Mouse (Mus musculus): ENCODE measurements around the gene Rims1.

The Rims1 gene

DNA sequence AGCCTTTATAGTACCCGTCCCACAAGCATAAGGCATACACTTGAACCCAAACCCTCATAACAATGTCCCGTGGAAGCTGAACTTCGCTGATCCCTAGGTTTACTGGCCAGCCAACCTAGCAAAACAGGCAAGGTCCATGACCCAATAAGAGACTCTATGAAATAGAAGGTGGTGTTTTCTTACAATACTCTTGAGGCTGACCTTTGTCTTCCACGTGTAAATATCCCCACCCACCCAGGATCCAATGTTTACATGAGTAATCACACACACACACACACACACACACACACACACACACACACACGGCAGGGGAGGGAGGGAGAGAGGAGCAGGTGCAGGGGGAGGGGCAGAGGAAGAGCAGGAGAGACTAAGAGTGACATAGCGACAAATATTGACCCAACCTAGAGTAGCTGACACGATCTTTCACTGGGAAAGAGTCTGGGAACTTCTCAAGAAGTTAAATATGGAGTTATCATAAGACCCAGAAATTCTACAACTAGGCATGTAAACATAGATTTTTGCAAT, 217.9 kb downstream of the Rims1 start:
- no peak for DNase-seq (ENCODE audit: low read depth, low spot score)

GRCm38 (mm10) chr1:22585560-22585959, 220.2 kb downstream of the Rims1 start:
- no peak for DNase-seq (ENCODE audit: low read depth, low spot score)

GRCm38 (mm10) chr1:22579470-22579869, 226.3 kb downstream of the Rims1 start:
- DNase-seq (ENCODE audit: low read depth, low spot score): no peak

DNA sequence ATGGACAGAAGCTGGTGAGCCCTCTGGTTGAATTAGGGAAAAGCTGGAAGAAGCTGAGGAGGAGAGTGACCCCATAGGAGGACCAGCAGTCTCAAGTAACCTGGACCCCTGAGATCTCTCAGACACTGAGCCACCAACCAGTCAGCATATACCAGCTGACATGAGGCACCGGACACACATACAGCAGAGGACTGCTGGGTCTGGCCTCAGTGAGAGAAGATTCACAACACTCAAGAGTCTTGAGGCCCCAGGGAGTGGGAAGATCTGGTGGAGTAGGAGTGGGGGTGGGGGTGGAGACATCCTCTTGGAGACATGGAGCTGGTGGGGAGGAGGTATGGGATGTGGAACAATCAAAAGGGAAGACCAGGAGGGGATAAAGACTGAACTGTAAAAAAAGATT, 233.1 kb downstream of the Rims1 start:
- no peak for DNase-seq (ENCODE audit: low read depth, low spot score)

- DNase-seq (ENCODE audit: low read depth, low spot score): no peak
These were observed 259.5 kb downstream of the Rims1 start for GRCm38 (mm10) chr1:22546273-22546672.

- DNase-seq (ENCODE audit: low read depth, low spot score): no peak
These were observed 267.7 kb downstream of the Rims1 start for GRCm38 (mm10) chr1:22538129-22538528.

DNA sequence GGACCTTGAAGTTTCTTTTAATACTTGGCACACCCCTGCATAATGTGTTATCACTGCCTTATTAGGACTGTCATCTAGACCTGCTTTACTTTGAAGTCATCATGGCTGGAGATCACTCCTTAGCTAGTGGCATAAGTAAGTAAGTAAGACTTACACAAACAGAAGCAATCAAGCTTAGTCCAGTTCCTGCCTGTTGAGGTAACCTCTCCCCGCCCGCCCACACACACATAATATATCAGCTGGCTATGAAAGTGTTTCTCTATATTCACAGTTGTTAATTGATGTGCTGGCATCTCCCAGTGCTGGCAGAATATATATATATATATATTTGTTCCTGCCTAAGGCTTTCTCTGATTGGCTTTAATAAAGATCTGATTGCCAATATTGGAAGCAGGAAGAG, 269.0 kb downstream of the Rims1 start:
- no peak for DNase-seq (ENCODE audit: low read depth, low spot score)

DNA sequence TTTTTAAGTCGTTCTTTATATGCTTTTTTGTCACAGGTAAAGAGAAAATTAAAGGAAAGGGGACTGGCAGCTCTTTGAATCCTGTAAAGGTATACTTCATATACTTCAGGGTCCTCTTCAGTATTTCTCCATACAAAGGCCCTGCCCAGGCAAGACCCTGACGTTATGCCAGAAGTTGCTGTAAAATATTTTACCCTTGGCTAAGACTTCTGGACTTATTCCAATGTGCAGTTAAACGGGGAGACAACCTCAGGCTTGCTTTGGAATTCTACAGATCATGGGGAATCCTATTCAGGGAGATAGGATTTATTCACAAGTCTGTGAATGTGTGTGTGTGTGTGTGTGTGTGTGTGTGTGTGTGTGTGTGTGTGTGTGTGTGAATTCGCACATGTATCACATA, 270.7 kb downstream of the Rims1 start:
- no peak for DNase-seq (ENCODE audit: low read depth, low spot score)

- DNase-seq (ENCODE audit: low read depth, low spot score): no peak
These were observed 272.4 kb downstream of the Rims1 start for GRCm38 (mm10) chr1:22533146-22534096.

DNA sequence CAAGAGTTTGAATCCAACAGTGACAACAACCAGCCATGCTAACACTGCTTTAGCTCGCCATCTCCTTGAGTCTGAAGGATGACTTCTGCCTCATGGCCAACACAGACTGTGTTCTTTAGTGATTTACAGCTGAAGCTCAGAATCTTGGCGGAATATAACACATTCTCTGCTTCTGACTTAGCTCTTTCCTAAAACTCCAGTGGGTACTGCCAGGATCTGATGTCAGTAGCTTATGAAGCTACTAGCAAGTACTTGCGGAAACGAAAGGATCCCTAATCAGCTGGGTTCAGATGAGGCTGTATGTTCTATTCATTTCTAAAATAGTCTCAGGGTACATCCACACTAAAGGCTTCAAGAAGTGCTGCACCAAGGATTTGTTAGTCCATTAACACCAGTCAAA, 290.7 kb downstream of the Rims1 start:
- DNase-seq (ENCODE audit: low read depth, low spot score): no peak

DNA sequence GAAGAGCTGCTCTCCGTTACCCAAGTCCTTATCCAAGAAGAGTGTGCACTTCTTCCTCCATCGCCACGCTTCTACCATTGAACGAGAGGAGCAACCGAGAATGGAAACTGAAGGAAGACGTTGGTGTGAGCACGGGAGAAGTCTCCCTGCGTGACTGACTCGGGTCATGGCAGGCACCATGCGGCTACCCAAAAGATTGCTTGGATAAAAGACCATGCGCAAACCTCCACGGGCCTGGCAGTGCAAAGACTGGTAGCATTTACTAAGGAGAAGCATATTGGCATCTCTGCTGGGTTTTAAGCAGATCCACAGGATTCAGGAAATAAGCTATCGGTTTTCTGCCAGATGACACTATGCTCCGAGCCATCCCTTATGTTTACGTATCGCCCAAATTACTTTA, 293.4 kb downstream of the Rims1 start:
- DNase-seq (ENCODE audit: low read depth, low spot score): no peak

GRCm38 (mm10) chr1:22511614-22512013, 294.2 kb downstream of the Rims1 start:
- DNase-seq (ENCODE audit: low read depth, low spot score): no peak

DNA sequence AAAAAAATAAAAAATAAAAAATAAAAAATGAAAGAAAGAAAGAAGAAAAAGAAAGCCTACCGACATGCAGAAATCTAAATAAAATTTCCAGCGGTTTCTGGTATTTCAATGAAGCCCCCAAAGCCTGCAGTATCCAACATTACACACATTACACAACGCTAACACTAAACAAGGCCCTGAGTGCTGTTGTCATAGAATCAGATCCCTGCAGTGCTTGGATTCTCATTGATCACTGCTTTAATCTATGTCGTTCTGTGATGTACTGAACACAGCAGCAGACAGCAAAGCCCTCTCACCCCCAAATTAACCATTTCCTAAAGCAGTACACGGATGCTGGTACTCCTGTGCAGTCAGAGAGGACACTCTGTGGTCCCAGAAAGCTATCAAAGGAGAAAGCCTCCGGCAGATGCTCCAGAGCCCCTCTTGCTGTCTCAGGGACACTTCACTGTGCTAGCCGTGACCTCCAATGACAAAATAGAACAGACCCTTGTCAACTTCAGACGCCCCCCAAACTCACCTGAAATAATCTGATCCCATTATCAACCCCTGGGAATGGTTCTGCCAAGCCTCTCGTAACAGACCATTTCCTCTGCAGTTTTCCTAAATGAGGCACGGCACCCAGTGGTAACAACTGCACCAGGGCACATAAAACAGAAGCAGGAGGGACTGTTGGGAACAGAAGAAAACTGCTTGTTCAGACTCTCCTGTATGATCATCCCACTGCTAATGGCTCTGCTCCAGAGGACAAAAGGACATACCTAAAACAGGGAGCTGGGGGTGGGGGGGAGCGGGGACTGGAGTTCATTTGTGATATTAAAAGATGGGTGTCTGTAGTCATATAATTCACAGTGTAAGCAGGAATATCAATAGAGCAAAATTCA, 296.8 kb downstream of the Rims1 start:
- DNase-seq (ENCODE audit: low read depth, low spot score): no peak

DNA sequence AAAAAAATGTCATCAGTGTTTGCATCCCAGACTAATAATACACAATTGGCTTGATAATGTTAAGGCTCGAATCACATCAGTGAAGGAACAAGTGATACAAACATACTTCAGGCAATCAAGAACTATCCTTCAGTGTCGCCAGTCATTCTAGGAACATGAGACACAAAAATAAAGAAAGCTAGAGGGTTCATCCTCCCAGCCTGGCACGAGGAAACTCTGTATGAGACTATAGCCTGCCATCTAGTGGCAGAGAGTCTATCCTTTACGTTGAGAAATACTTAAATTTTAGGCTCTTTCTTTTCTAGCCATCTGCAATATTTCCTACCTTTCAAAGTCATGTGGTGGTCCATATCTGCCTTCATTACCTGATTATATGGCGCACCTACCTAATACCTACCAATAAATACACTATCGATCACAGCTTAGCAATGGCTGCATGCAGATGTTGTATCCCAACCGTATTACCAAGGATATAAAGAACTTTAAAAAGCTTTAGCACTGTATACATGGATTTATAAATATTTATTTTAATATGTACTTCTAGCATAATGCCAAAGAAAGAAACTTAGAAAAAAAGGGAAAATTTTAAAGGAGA, 318.4 kb downstream of the Rims1 start:
- DNase-seq (ENCODE audit: low read depth, low spot score): no peak

DNA sequence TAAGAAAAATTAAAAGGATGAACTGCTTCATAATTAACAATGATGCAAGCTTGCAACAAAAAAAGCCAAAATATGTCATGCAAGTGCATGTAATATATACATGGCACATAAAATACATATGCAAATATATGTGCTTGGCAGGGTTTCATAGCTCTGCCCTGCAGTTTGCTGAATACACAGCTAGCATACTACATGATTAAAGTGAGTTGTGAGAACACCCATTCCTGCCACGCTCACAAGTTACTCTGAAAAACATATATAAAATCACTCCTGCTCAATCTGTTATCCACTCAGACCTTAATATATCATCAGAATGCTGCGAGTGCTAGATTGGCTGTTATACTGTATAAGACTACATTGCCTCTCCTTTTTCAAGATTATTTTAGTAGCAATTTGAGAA, 329.6 kb downstream of the Rims1 start:
- DNase-seq (ENCODE audit: low read depth, low spot score): no peak

DNA sequence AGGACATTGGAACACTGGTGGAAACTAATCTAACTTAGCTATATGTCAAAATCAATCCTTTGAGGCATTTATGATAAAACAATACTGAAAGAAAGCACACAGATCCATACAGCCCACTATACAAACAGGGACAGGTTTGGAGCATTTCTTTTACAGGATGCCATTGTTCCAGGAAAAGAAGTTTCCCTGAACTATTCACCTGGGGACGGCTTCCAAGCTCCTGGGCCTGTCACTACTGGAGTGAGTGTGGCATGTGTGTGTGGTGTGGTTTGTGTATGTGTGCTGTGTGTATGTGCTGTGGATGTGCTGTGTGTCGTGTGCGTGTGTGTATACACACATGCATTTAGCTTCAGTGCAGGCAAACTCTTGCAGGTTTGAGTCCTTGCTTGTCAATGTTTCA, 338.8 kb downstream of the Rims1 start:
- DNase-seq (ENCODE audit: low read depth, low spot score): no peak

DNA sequence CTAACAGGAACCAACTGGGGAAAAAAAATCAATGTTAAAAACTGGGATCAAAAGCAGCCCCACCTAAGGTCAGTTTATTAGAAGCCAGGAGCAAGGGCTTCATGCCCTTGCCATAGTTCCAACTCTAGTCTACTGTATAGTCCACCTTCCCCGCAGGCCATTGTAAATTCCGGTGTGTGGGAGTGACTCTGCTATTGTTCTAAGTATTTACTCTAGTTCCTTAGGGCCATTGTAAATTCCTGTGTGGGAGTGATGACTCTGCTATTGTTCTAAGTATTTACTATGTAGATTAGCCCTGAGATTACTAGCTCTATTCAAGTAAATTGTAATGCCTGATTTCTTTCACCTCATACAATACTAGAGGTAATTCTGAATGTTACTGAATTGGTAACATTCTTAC, 339.2 kb downstream of the Rims1 start:
- no peak for DNase-seq (ENCODE audit: low read depth, low spot score)

- DNase-seq (ENCODE audit: low read depth, low spot score): no peak
These were observed 381.8 kb downstream of the Rims1 start for GRCm38 (mm10) chr1:22424020-22424419.

- DNase-seq (ENCODE audit: low read depth, low spot score): no peak
These were observed 383.7 kb downstream of the Rims1 start for GRCm38 (mm10) chr1:22422102-22422501.

- DNase-seq (ENCODE audit: low read depth, low spot score): no peak
These were observed 395.6 kb downstream of the Rims1 start for GRCm38 (mm10) chr1:22410173-22410572.

GRCm38 (mm10) chr1:22386361-22386760, 419.4 kb downstream of the Rims1 start:
- DNase-seq (ENCODE audit: low read depth, low spot score): no peak

- DNase-seq (ENCODE audit: low read depth, low spot score): no peak
These were observed 428.1 kb downstream of the Rims1 start for GRCm38 (mm10) chr1:22377652-22378051.
